Mouse (Mus musculus) neural tube, embryonic 12.5 days (tissue): ENCODE measurements at regions not wholly inside any gene's neighbourhood (a gene's known extent, or its start where the extent isn't known, plus 50 kb on each side); places are given as distances from the start of the nearest gene placed in this dataset.

Experiments used
- ATAC-seq: fragments of 200-750 bp; cut with Nextera tagmentation; 2 replicates; pipeline ENCODE4 v1.8.0; 2017; ENCODE audit warnings: low read depth, mild to moderate bottlenecking, moderate TSS enrichment, moderate library complexity; ENCODE audit not compliant: low FRiP score
- H3K27ac ChIP-seq: fragments of 300-500 bp; sonication (generic); 2 replicates; pipeline ENCODE4 v1.5.1; 2016
- H3K27me3 ChIP-seq: fragments of 300-500 bp; sonication (generic); replicated peaks from 2 replicates; pipeline ENCODE4 v1.6.1; 2016; ENCODE audit warnings: mild to moderate bottlenecking
- H3K36me3 ChIP-seq: fragments of 300-500 bp; sonication (generic); 2 replicates; pipeline ENCODE4 v1.6.1; 2016; ENCODE audit warnings: mild to moderate bottlenecking
- H3K4me1 ChIP-seq: fragments of 300-500 bp; sonication (generic); 2 replicates; pipeline ENCODE4 v1.6.1; 2016
- H3K4me2 ChIP-seq: fragments of 300-500 bp; sonication (generic); replicated peaks from 2 replicates; pipeline ENCODE4 v1.6.1; 2016; ENCODE audit warnings: mild to moderate bottlenecking
- H3K4me3 ChIP-seq: fragments of 300-500 bp; sonication (generic); 2 replicates; pipeline ENCODE4 v1.5.1; 2016
- H3K9ac ChIP-seq: fragments of 300-500 bp; sonication (generic); 2 replicates; pipeline ENCODE4 v1.6.1; 2016; ENCODE audit warnings: mild to moderate bottlenecking
- H3K9me3 ChIP-seq: fragments of 300-500 bp; sonication (generic); 2 replicates; pipeline ENCODE4 v1.6.1; 2016; ENCODE audit warnings: mild to moderate bottlenecking
- WGBS: fragments of 180-500 bp; shearing (Covaris S2); methylation state at CpG from one replicate; pipeline ENCODE4 v1.1.7; 2016; 5-methylcytosine and 5-hydroxymethylcytosine counted together

- Histone ChIP-seq H3K4me1 (peaks cover 6% of the 10 kb centered on the region), H3K36me3 (no peaks in the 10 kb centered on the region), H3K9ac (no peak overlapping the region), H3K4me2 (no peak overlapping the region), H3K27ac (no peak overlapping the region), H3K4me3 (no peak overlapping the region), H3K27me3 (no peaks in the 10 kb centered on the region), H3K9me3 (no peaks in the 10 kb centered on the region)
- WGBS = 92% methylated on average over 10 of the region's 10 CpGs
- no peak for ATAC-seq
Observed at GRCm38 (mm10) chr15:62144776-62145564, 1222.2 kb upstream of the A1bg start.

GRCm38 (mm10) chr15:62139859-62140258, 1217.0 kb upstream of the A1bg start:
- H3K4me3 ChIP-seq = no peak overlapping the region
- no peaks in the 10 kb centered on the region for H3K36me3 ChIP-seq
- H3K9me3 ChIP-seq = no peaks in the 10 kb centered on the region
- H3K4me1 ChIP-seq = no peaks in the 10 kb centered on the region
- H3K9ac ChIP-seq = no peak overlapping the region
- H3K27ac ChIP-seq = no peak overlapping the region
- H3K4me2 ChIP-seq = no peak overlapping the region
- 75% methylated on average over 4 of the region's 4 CpGs for WGBS
- no peaks in the 10 kb centered on the region for H3K27me3 ChIP-seq
- no peak for ATAC-seq

GRCm38 (mm10) chr15:62139192-62139591, 1216.4 kb upstream of the A1bg start:
- Histone ChIP-seq H3K36me3 (no peaks in the 10 kb centered on the region), H3K4me3 (no peak overlapping the region), H3K27me3 (no peaks in the 10 kb centered on the region), H3K27ac (no peak overlapping the region), H3K9me3 (no peaks in the 10 kb centered on the region), H3K4me2 (no peak overlapping the region), H3K4me1 (no peaks in the 10 kb centered on the region), H3K9ac (no peak overlapping the region)
- no peak for ATAC-seq
- 62% methylated on average over 5 of the region's 5 CpGs for WGBS

- H3K36me3 ChIP-seq = no peaks in the 10 kb centered on the region
- H3K4me3 ChIP-seq = no peak overlapping the region
- H3K9me3 ChIP-seq = no peaks in the 10 kb centered on the region
- H3K27me3 ChIP-seq = no peaks in the 10 kb centered on the region
- H3K4me1 ChIP-seq = no peaks in the 10 kb centered on the region
- ATAC-seq = no peak
- WGBS = 92% methylated on average over 6 of the region's 6 CpGs
- no peak overlapping the region for H3K9ac ChIP-seq
- H3K4me2 ChIP-seq = no peak overlapping the region
- no peak overlapping the region for H3K27ac ChIP-seq
Observed at GRCm38 (mm10) chr15:62138701-62139100, 1215.9 kb upstream of the A1bg start.

- ATAC-seq = peak; percentile 44; the same call in 1 of the 2 replicates
- Histone ChIP-seq H3K9me3 (no peaks in the 10 kb centered on the region), H3K27me3 (no peaks in the 10 kb centered on the region), H3K4me1 (no peaks in the 10 kb centered on the region), H3K36me3 (no peaks in the 10 kb centered on the region), H3K4me3 (no peak overlapping the region), H3K27ac (no peak overlapping the region), H3K4me2 (no peak overlapping the region), H3K9ac (no peak overlapping the region)
- WGBS = 61% methylated on average over 14 of the region's 14 CpGs
Observed at GRCm38 (mm10) chr15:62136932-62137594, 1214.3 kb upstream of the A1bg start.

- H3K27ac ChIP-seq = no peak overlapping the region
- 73% methylated on average over 8 of the region's 8 CpGs for WGBS
- no peak for ATAC-seq
- no peaks in the 10 kb centered on the region for H3K36me3 ChIP-seq
- no peaks in the 10 kb centered on the region for H3K27me3 ChIP-seq
- no peak overlapping the region for H3K9ac ChIP-seq
- H3K9me3 ChIP-seq = no peaks in the 10 kb centered on the region
- no peak overlapping the region for H3K4me3 ChIP-seq
- H3K4me2 ChIP-seq = no peak overlapping the region
- no peaks in the 10 kb centered on the region for H3K4me1 ChIP-seq
Observed at GRCm38 (mm10) chr15:62134835-62135234, 1212.0 kb upstream of the A1bg start.

GRCm38 (mm10) chr15:62134308-62134707, 1211.5 kb upstream of the A1bg start:
- 88% methylated on average over 4 of the region's 4 CpGs for WGBS
- H3K27me3 ChIP-seq = no peaks in the 10 kb centered on the region

GRCm38 (mm10) chr15:62132895-62133294, 1210.1 kb upstream of the A1bg start:
- no peaks in the 10 kb centered on the region for H3K36me3 ChIP-seq
- WGBS = 66% methylated on average over 2 of the region's 2 CpGs
- H3K4me1 ChIP-seq = peaks cover under 1% of the 10 kb centered on the region; the same call in 1 of the 2 replicates
- no peak overlapping the region for H3K9ac ChIP-seq
- ATAC-seq = no peak
- no peak overlapping the region for H3K4me3 ChIP-seq
- H3K9me3 ChIP-seq = no peaks in the 10 kb centered on the region
- no peak overlapping the region for H3K27ac ChIP-seq
- no peak overlapping the region for H3K4me2 ChIP-seq
- H3K27me3 ChIP-seq = no peaks in the 10 kb centered on the region

More at GRCm38 (mm10) chr15:62134308-62134707, 1211.5 kb upstream of the A1bg start:
- no peaks in the 10 kb centered on the region for H3K9me3 ChIP-seq
- no peaks in the 10 kb centered on the region for H3K36me3 ChIP-seq
- H3K27ac ChIP-seq = no peak overlapping the region
- H3K4me2 ChIP-seq = no peak overlapping the region
- no peaks in the 10 kb centered on the region for H3K4me1 ChIP-seq
- no peak overlapping the region for H3K9ac ChIP-seq
- H3K4me3 ChIP-seq = no peak overlapping the region
- ATAC-seq = no peak

- no peaks in the 10 kb centered on the region for H3K27me3 ChIP-seq
- H3K9me3 ChIP-seq = no peaks in the 10 kb centered on the region
- 31% methylated on average over 3 of the region's 3 CpGs for WGBS
- no peak overlapping the region for H3K27ac ChIP-seq
- H3K36me3 ChIP-seq = no peaks in the 10 kb centered on the region
- H3K4me3 ChIP-seq = no peak overlapping the region
- H3K4me2 ChIP-seq = no peak overlapping the region
- H3K9ac ChIP-seq = no peak overlapping the region
- peaks cover 7% of the 10 kb centered on the region for H3K4me1 ChIP-seq
- ATAC-seq = no peak
Observed at GRCm38 (mm10) chr15:62131686-62132085, 1208.9 kb upstream of the A1bg start.

- ATAC-seq = no peak
- Histone ChIP-seq H3K9me3 (no peaks in the 10 kb centered on the region), H3K27me3 (no peaks in the 10 kb centered on the region), H3K36me3 (no peaks in the 10 kb centered on the region), H3K4me1 (peaks cover 7% of the 10 kb centered on the region), H3K27ac (no peak overlapping the region), H3K4me3 (no peak overlapping the region), H3K9ac (no peak overlapping the region), H3K4me2 (no peak overlapping the region)
- 70% methylated on average over 4 of the region's 4 CpGs for WGBS
Observed at GRCm38 (mm10) chr15:62130530-62130929, 1207.7 kb upstream of the A1bg start.

GRCm38 (mm10) chr15:62128546-62129212, 1205.9 kb upstream of the A1bg start:
- Histone ChIP-seq H3K4me2 (no peak overlapping the region), H3K27ac (no peak overlapping the region), H3K4me1 (peaks cover 7% of the 10 kb centered on the region), H3K9ac (no peak overlapping the region), H3K4me3 (no peak overlapping the region), H3K9me3 (no peaks in the 10 kb centered on the region), H3K36me3 (no peaks in the 10 kb centered on the region), H3K27me3 (no peaks in the 10 kb centered on the region)
- no peak for ATAC-seq
- 61% methylated on average over 11 of the region's 11 CpGs for WGBS

- 39% methylated on average over 11 of the region's 11 CpGs for WGBS
- H3K36me3 ChIP-seq = no peaks in the 10 kb centered on the region
- H3K27me3 ChIP-seq = no peaks in the 10 kb centered on the region
- ATAC-seq = 0 out of 2 replicates have a peak, but pooled peaks have one; percentile 51
- no peak overlapping the region for H3K9ac ChIP-seq
- no peaks in the 10 kb centered on the region for H3K9me3 ChIP-seq
- H3K4me1 ChIP-seq = peaks cover 7% of the 10 kb centered on the region
- no peak overlapping the region for H3K4me3 ChIP-seq
- H3K4me2 ChIP-seq = no peak overlapping the region
- no peak overlapping the region for H3K27ac ChIP-seq
Observed at GRCm38 (mm10) chr15:62127602-62128158, 1204.9 kb upstream of the A1bg start.
